Mouse (Mus musculus): ENCODE results near the gene Phkg2. TPM values are rescaled to one million over a fixed set of nuclear protein-coding genes. Genes with fewer than 3 reads are reported as not detected.

The Phkg2 gene
- polyA plus RNA-seq, 1 experiment from 2014 or later, result 34.1 TPM

DNA sequence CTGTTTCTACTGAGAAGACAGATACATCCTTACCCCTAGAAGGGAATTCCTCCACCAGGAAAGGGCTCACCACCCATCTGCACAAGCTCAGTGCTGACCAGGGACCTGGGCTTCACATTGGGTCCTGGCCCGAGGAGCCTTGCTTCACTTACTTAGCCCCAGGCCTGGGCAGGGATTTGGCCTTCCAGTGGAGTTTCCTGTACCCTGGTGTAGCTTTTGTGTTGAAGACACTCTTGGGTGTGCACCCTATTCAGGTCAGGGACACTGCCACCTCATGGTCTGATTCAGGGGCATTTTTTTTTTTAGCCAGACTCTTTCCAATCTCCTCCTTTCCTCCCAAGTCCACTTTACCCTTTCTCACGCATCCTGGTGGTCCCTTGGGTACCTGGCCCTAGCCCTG is 29.8 kb downstream of the Phkg2 start:
- no peak for ATAC-seq (ENCODE audit: insufficient number of reproducible peaks, low FRiP score)
- H3K4me3 ChIP-seq, result no peak overlapping the region
- H3K9ac ChIP-seq, result no peak overlapping the region
- H3K4me2 ChIP-seq, result no peak overlapping the region
- no peak overlapping the region for H3K27ac ChIP-seq (ENCODE audit: poor library complexity, severe bottlenecking)
- H3K4me1 ChIP-seq (replicated peaks), result no peaks in the 10 kb centered on the region
- 77% methylated on average over 2 of the region's 2 CpGs for WGBS
- H3K9me3 ChIP-seq (replicated peaks), result no peaks in the 10 kb centered on the region
- no peaks in the 10 kb centered on the region for H3K27me3 ChIP-seq (replicated peaks)
- peaks cover 81% of the 10 kb centered on the region for H3K36me3 ChIP-seq

DNA sequence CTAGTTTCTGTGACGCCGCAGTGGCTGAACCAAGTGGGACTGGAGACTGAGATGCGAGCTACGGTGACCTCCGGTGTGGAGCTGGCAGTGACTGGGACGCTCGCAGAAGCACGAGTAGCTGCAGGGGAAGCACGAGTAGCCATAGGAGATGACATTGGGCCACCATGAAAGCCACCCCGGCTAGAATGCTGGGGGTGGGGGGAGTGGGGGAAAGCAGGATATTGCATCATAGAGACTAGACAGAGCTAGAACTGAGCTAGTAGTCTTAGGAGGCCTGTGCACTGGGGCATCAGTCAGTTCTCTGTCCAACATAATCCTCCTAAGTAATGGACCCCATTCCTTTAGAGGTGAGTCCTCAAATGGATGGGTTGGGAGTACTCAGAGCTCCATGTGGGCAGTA is 31.1 kb downstream of the Phkg2 start:
- Histone ChIP-seq H3K27me3 (replicated peaks) (no peaks in the 10 kb centered on the region), H3K36me3 (peaks cover 82% of the 10 kb centered on the region), H3K9ac (no peak overlapping the region), H3K4me3 (no peak overlapping the region), H3K27ac (ENCODE audit: poor library complexity, severe bottlenecking) (no peak overlapping the region), H3K4me2 (no peak overlapping the region), H3K9me3 (replicated peaks) (no peaks in the 10 kb centered on the region), H3K4me1 (replicated peaks) (no peaks in the 10 kb centered on the region)
- 87% methylated on average over 10 of the region's 10 CpGs for WGBS
- no peak for ATAC-seq (ENCODE audit: insufficient number of reproducible peaks, low FRiP score)

DNA sequence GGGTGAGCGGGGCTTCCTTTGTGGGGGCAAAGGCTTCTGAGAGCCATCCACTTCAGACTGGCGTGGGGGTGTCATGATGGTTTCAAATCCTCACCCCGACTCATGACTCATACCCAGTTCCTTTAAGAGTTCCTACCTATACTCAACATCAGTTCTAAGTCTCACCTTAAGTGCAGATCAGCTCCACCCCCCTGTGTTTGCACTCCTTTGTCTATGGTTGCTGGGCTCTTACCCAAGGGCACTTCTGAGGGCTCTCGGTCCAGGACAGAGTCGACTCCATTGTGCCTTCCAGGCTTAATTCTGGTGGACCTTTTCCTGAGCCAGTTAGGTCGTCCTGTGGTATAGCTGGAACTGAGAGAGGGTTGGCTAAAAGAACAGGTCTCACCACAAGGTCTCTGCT is 34.0 kb downstream of the Phkg2 start:
- no peak overlapping the region for H3K4me2 ChIP-seq
- H3K4me3 ChIP-seq, result no peak overlapping the region
- H3K36me3 ChIP-seq, result peaks cover 82% of the 10 kb centered on the region
- no peak overlapping the region for H3K9ac ChIP-seq
- ATAC-seq (ENCODE audit: insufficient number of reproducible peaks, low FRiP score), result no peak
- H3K27ac ChIP-seq (ENCODE audit: poor library complexity, severe bottlenecking), result no peak overlapping the region
- peaks cover 19% of the 10 kb centered on the region for H3K9me3 ChIP-seq (replicated peaks)
- H3K27me3 ChIP-seq (replicated peaks), result no peaks in the 10 kb centered on the region
- WGBS, result 73% methylated on average over 6 of the region's 6 CpGs
- no peaks in the 10 kb centered on the region for H3K4me1 ChIP-seq (replicated peaks)

DNA sequence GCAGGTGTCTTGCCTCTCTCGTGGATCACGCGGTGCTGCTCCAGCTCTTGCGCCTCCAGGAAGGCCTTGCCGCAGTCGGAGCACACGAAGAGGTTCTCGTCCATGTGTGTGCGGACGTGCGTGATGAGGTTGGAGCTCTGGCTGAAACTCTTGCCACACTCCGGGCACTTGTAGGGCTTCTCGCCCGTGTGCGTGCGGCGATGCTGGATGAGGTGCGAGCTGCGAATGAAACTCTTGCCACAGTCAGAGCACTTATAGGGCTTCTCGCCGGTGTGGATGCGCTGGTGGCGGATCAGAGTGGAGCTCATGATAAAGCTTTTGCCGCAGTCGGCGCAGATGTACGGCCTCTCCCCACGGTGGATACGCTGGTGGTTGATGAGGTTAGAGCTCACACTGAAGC is 37.9 kb downstream of the Phkg2 start:
- H3K9ac ChIP-seq, result no peak overlapping the region
- H3K27me3 ChIP-seq (replicated peaks), result no peaks in the 10 kb centered on the region
- peaks cover 24% of the 10 kb centered on the region for H3K9me3 ChIP-seq (replicated peaks)
- ATAC-seq (ENCODE audit: insufficient number of reproducible peaks, low FRiP score), result no peak
- peaks cover 71% of the 10 kb centered on the region for H3K36me3 ChIP-seq
- WGBS, result 95% methylated on average over 29 of the region's 29 CpGs
- H3K27ac ChIP-seq (ENCODE audit: poor library complexity, severe bottlenecking), result no peak overlapping the region
- H3K4me2 ChIP-seq, result no peak overlapping the region
- H3K4me1 ChIP-seq (replicated peaks), result peaks cover 17% of the 10 kb centered on the region
- H3K4me3 ChIP-seq, result no peak overlapping the region

DNA sequence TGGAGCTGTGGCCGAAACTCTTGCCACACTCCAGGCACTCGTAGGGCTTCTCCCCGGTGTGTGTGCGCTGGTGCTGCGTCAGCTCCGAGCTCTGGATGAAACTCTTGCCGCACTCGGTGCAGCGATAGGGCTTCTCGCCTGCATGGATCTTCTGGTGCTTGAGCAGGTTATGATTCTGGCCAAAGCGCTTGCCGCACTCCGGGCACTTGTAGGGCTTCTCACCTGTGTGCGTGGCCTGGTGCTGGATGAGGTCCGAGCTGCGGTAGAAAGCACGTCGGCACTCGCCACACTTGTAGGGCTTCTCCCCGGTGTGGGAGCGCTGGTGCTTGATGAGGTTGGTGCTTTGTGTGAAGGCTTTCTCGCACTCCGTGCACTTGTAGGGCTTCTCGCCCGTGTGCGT is 38.4 kb downstream of the Phkg2 start:
- H3K4me3 ChIP-seq, result no peak overlapping the region
- no peak overlapping the region for H3K4me2 ChIP-seq
- ATAC-seq (ENCODE audit: insufficient number of reproducible peaks, low FRiP score), result no peak
- WGBS, result 97% methylated on average over 26 of the region's 26 CpGs
- H3K4me1 ChIP-seq (replicated peaks), result peaks cover 20% of the 10 kb centered on the region
- H3K9ac ChIP-seq, result no peak overlapping the region
- no peaks in the 10 kb centered on the region for H3K27me3 ChIP-seq (replicated peaks)
- peaks cover 67% of the 10 kb centered on the region for H3K36me3 ChIP-seq
- H3K9me3 ChIP-seq (replicated peaks), result peaks cover 24% of the 10 kb centered on the region
- H3K27ac ChIP-seq (ENCODE audit: poor library complexity, severe bottlenecking), result no peak overlapping the region

DNA sequence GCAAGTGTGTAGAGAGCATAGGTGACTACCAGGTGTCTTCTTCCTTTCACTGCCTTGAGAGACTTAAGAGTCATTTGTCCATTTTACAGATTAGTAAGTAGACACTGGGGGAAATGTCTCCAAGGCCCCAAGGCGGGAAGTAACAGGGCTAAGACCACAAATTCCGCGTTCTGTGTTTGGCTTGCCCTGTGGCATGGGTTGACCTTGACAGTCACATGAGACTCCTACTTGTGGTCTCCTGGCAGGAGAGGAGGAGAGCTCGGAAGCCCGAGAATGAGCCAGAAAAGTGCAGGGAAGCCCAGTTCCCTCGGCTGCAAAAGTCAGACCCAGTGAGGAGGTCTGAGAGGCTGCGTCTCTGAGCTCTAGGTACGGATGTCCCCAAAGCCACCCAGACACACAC is 40.4 kb downstream of the Phkg2 start:
- H3K4me3 ChIP-seq, result peak overlapping the region; percentile 100
- no peak overlapping the region for H3K27ac ChIP-seq (ENCODE audit: poor library complexity, severe bottlenecking)
- peaks cover 52% of the 10 kb centered on the region for H3K36me3 ChIP-seq
- H3K4me1 ChIP-seq (replicated peaks), result peaks cover 20% of the 10 kb centered on the region
- peak overlapping the region; percentile 99; the same call in 1 of the 2 replicates for H3K9ac ChIP-seq
- H3K4me2 ChIP-seq, result peak overlapping the region; percentile 86
- no peak for ATAC-seq (ENCODE audit: insufficient number of reproducible peaks, low FRiP score)
- peaks cover 24% of the 10 kb centered on the region for H3K9me3 ChIP-seq (replicated peaks)
- no peaks in the 10 kb centered on the region for H3K27me3 ChIP-seq (replicated peaks)
- 83% methylated on average over 8 of the region's 8 CpGs for WGBS

DNA sequence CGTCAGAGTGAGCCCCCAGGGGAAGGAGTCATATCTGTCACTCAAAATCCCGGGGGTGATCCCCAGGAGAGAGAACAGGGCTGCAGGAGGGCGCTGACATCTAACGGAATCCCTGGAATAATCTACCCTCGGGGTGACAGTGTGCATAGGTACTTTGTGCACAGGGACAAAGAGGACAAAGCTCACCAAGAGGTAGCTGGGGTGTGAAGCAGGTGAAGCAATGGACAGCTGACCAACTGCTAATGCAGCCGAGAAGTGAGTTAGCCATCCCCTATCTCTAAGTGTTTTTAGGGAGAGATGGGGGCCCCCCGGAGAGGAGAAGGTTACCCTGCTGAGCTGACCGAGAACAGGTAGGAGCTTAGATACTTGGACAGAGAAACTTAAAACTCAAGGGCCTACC is 41.0 kb downstream of the Phkg2 start:
- Histone ChIP-seq H3K4me2 (peak overlapping the region; percentile 86), H3K9me3 (replicated peaks) (peaks cover 24% of the 10 kb centered on the region), H3K9ac (peak overlapping the region; percentile 99), H3K4me3 (peak overlapping the region; percentile 100), H3K4me1 (replicated peaks) (peaks cover 20% of the 10 kb centered on the region), H3K27me3 (replicated peaks) (no peaks in the 10 kb centered on the region), H3K36me3 (peaks cover 46% of the 10 kb centered on the region), H3K27ac (ENCODE audit: poor library complexity, severe bottlenecking) (peak overlapping the region; percentile 91)
- no peak for ATAC-seq (ENCODE audit: insufficient number of reproducible peaks, low FRiP score)
- 30% methylated on average over 8 of the region's 8 CpGs for WGBS

DNA sequence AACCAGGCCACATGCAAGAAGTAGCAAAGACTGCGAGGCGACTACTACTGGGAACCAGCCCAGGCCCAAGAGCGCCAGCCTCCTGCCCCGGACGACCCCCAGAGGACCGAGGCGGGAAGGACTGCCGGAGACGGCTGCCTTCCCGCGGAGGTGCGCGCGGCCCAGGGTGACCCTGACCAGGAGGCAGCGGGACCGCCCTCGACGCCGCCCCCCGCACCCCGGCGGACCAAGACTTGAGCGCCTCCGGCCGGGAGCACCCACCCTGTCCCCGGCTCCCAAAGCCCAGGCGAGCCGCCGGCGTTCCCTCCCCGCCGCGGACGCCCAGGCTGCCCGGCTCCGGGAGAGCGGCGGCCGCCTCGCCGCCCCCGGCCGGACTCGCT is 41.4 kb downstream of the Phkg2 start:
- WGBS, result 1% methylated on average over 23 of the region's 44 CpGs
- Histone ChIP-seq H3K4me1 (replicated peaks) (peaks cover 20% of the 10 kb centered on the region), H3K36me3 (peaks cover 42% of the 10 kb centered on the region), H3K4me3 (peak overlapping the region; percentile 100), H3K4me2 (peak overlapping the region; percentile 86), H3K9ac (peak overlapping the region; percentile 99), H3K27me3 (replicated peaks) (no peaks in the 10 kb centered on the region), H3K27ac (ENCODE audit: poor library complexity, severe bottlenecking) (peak overlapping the region; percentile 91), H3K9me3 (replicated peaks) (peaks cover 24% of the 10 kb centered on the region)
- ATAC-seq (ENCODE audit: insufficient number of reproducible peaks, low FRiP score), result peak; percentile 65

DNA sequence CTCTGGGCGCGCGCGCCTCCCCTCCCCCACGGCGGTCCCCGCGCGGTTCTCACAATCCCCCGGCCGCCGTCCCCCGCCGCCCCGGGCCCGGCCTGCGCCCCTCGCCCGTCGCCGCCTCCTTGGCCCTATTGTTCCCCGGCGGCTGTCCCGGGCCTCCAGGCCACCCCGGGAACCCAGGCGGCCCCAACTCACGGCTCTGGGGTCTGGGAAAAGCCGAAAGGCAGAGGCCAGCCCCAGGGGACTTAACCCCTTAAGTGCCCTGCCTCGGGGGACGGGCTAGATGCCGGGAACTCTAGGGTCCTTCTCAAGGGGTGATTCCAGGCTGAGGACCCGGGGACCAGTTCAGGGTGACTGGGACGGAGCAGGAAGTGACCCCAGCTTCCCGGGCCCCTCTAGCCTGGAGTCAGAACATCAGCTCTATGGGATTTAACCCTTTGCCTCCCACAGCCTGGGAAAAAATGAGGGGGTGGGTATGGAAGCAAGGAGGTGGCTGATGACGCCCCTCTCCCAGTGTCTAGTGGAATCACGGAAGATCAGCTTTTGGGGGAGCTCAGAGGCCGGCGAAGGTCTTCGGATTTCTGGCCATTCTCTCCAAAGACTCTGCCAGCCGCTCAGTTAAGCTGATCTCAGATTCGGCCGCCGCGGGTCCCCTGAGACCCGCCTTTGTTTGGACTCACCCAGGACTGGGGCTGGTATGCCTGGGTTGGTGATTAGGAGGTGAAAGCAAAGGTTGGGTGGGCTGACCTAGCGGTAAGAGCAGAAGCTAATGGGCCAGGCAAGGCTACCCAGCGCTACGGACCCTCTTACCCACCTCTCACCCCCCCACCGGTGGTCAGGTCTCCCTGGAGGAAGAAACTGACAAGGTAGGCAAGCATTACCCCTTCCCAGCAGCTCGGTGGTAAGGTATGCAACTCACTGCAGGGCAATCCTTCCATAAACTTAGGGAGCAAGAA is 42.0 kb downstream of the Phkg2 start, which contains the start of gene Zfp629:
Gene Zfp629 (minus strand): TSS at position 907 of the 953 bp plus-strand sequence.
- peak within 1 kb of the TSS; percentile 91 for H3K27ac ChIP-seq (ENCODE audit: poor library complexity, severe bottlenecking)
- peak; percentile 83 for ATAC-seq (ENCODE audit: insufficient number of reproducible peaks, low FRiP score)
- under 1% methylated on average over 48 of the region's 50 CpGs for WGBS

DNA sequence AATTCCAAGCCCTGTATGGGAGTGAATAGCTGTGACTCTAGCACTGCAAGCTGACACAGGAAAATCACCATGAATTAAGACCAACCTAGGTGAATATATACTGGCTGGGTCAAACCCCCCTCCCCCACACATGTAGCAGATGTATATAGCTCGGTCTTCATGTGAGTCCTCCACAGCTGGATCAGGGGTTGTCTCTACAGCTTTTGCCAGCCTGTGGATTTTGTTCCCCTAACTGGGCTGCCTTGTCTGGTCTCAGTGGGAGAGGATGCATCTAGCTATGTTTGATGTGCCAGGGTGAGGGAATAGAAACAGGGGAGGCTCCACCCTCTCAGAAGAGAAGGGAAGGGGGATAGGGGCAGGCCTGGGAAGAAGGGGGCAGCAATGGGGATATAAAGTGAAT is 43.2 kb downstream of the Phkg2 start:
- peaks cover 24% of the 10 kb centered on the region for H3K36me3 ChIP-seq
- H3K27ac ChIP-seq (ENCODE audit: poor library complexity, severe bottlenecking), result no peak overlapping the region
- H3K9ac ChIP-seq, result peak overlapping the region; percentile 31; the same call in 1 of the 2 replicates
- ATAC-seq (ENCODE audit: insufficient number of reproducible peaks, low FRiP score), result no peak
- H3K4me1 ChIP-seq (replicated peaks), result peaks cover 20% of the 10 kb centered on the region
- WGBS, result 71% methylated on average over 1 of the region's 1 CpGs
- H3K27me3 ChIP-seq (replicated peaks), result no peaks in the 10 kb centered on the region
- peaks cover 13% of the 10 kb centered on the region for H3K9me3 ChIP-seq (replicated peaks)
- H3K4me2 ChIP-seq, result no peak overlapping the region
- no peak overlapping the region for H3K4me3 ChIP-seq

More for the DNA sequence above, 42.0 kb downstream of the Phkg2 start, which contains the start of gene Zfp629:
- peaks cover 20% of the 10 kb centered on the region for H3K4me1 ChIP-seq (replicated peaks)
- peaks cover 35% of the 10 kb centered on the region for H3K36me3 ChIP-seq
- peaks cover 24% of the 10 kb centered on the region for H3K9me3 ChIP-seq (replicated peaks)
- H3K27me3 ChIP-seq (replicated peaks), result no peaks in the 10 kb centered on the region
- H3K4me3 ChIP-seq, result peak within 1 kb of the TSS; percentile 100
- peak within 1 kb of the TSS; percentile 86 for H3K4me2 ChIP-seq
- peak within 1 kb of the TSS; percentile 99 for H3K9ac ChIP-seq

DNA sequence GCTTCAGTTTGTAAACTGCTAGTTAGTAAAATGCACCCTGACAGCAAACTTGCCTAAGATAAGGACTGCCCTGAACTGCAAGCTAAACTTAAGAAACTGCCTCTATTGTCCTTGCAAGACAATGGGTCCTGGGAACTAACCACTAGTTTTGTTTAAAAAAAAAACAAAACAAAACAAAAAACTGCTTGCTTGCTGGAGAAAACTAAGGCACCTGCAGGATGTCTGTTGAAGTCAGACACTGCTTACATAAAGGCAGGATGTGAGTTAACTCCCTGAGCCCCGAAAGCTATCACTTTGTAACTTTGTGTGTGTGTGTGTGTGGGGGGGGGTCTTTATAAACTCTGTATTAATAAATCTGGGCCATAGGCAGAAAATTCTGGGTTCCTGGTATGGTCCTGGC is 43.7 kb downstream of the Phkg2 start:
- H3K9me3 ChIP-seq (replicated peaks), result peaks cover 8% of the 10 kb centered on the region
- 71% methylated on average over 1 of the region's 1 CpGs for whole genome bisulfite sequencing
- H3K36me3 ChIP-seq, result peaks cover 18% of the 10 kb centered on the region
- H3K27ac ChIP-seq (ENCODE audit: poor library complexity, severe bottlenecking), result no peak overlapping the region
- no peak overlapping the region for H3K4me3 ChIP-seq
- no peak overlapping the region for H3K9ac ChIP-seq
- no peak overlapping the region for H3K4me2 ChIP-seq
- peaks cover 20% of the 10 kb centered on the region for H3K4me1 ChIP-seq (replicated peaks)
- no peak for ATAC-seq (ENCODE audit: insufficient number of reproducible peaks, low FRiP score)
- no peaks in the 10 kb centered on the region for H3K27me3 ChIP-seq (replicated peaks)

Measured in heart, embryonic 12.5 days (tissue).